Mouse (Mus musculus) gastrocnemius, postnatal 10 days (tissue): Measurements from ENCODE around the gene Oas1e. TPM values are rescaled to one million over a fixed set of nuclear protein-coding genes. Genes with fewer than 3 reads are reported as not detected.

Experiments
- DNase-seq: peaks from one replicate; pipeline ENCODE4 v3.0.0; 2021; ENCODE audit warnings: mixed read lengths
- total RNA-seq, 2 experiments: library from RNA; stranded (reverse); gene quantifications; 2 replicates each; pipeline ENCODE4 v1.2.3; 2021

Gene Oas1e
- total RNA-seq, 2 experiments from 2014 or later: not detected

- DNase-seq: no peak
These were observed 18.5 kb downstream of the Oas1e start for GRCm38 (mm10) chr5:120776801-120777200.

- no peak for DNase-seq
These were observed 19.9 kb downstream of the Oas1e start for GRCm38 (mm10) chr5:120775287-120775985.

- DNase-seq: no peak
These were observed 25.9 kb downstream of the Oas1e start for GRCm38 (mm10) chr5:120769396-120769795.

GRCm38 (mm10) chr5:120765010-120765409, 30.3 kb downstream of the Oas1e start:
- no peak for DNase-seq

GRCm38 (mm10) chr5:120761901-120762300, 33.4 kb downstream of the Oas1e start:
- DNase-seq: no peak

GRCm38 (mm10) chr5:120754215-120754614, 41.1 kb downstream of the Oas1e start:
- DNase-seq: no peak

GRCm38 (mm10) chr5:120752786-120753185, 42.5 kb downstream of the Oas1e start:
- DNase-seq: no peak

GRCm38 (mm10) chr5:120751206-120751605, 44.1 kb downstream of the Oas1e start:
- no peak for DNase-seq

- DNase-seq: no peak
These were observed 45.6 kb downstream of the Oas1e start, which contains the start of gene Oas2 for GRCm38 (mm10) chr5:120749688-120750087. Gene Oas2 (minus strand): TSS chr5:120749853.

- DNase-seq: peak; percentile 40
These were observed 48.9 kb downstream of the Oas1e start for GRCm38 (mm10) chr5:120746451-120746850.

- no peak for DNase-seq
These were observed 53.2 kb downstream of the Oas1e start for GRCm38 (mm10) chr5:120742125-120742524.

Other genes with a start within 250 kb of the Oas1e start
- 10 to 100 TPM; 67.1 to 71.2 TPM for gene Tpcn1, start 206.9 kb downstream of the Oas1e start, total RNA-seq
- gene Iqcd, start 206.5 kb downstream of the Oas1e start, total RNA-seq: under 1 TPM; 0.40 to 0.50 TPM
- gene Rita1, start 182.9 kb downstream of the Oas1e start, total RNA-seq: 1 to 10 TPM; 4.7 to 6.2 TPM
- gene Ddx54, start 182.8 kb downstream of the Oas1e start, total RNA-seq: 10 to 100 TPM; 22.4 to 23.9 TPM
- gene Cfap73, start 161.3 kb downstream of the Oas1e start, total RNA-seq: not detected
- under 1 TPM in 1 of 2 experiments, not detected in 1; 0.23 TPM for gene Rasal1, start 146.7 kb downstream of the Oas1e start, total RNA-seq
- gene Dtx1, start 83.6 kb downstream of the Oas1e start, total RNA-seq: 1 to 10 TPM; 1.2 to 1.4 TPM
- under 1 TPM in 1 of 2 experiments, not detected in 1; 0.09 TPM for gene Oas2, start 45.7 kb downstream of the Oas1e start, total RNA-seq
- not detected for gene Oas3, start 17.9 kb downstream of the Oas1e start, total RNA-seq
- gene Oas1c, start 17.0 kb upstream of the Oas1e start, total RNA-seq: under 1 TPM; 0.14 to 0.43 TPM
- not detected for gene Oas1f, start 51.8 kb upstream of the Oas1e start, total RNA-seq
- not detected for gene Oas1h, start 65.9 kb upstream of the Oas1e start, total RNA-seq
- not detected for gene Oas1g, start 92.1 kb upstream of the Oas1e start, total RNA-seq
- gene Oas1a, start 112.0 kb upstream of the Oas1e start, total RNA-seq: not detected
- gene Oas1d, start 119.0 kb upstream of the Oas1e start, total RNA-seq: not detected
- gene Rph3a, start 214.6 kb upstream of the Oas1e start, total RNA-seq: under 1 TPM; 0.35 to 0.47 TPM